Mouse (Mus musculus) myocyte (in vitro differentiated cells): Measurements from ENCODE around the gene Gns.

ENCODE experiments used
- MAX ChIP-seq: IDR thresholded peaks from one replicate; pipeline ENCODE4 v1.6.1; 2011; ENCODE audit warnings: low read depth, mild to moderate bottlenecking, control low read depth
- POLR2A ChIP-seq: IDR thresholded peaks from one replicate; pipeline ENCODE4 v1.6.1; 2011; ENCODE audit warnings: low read depth, mild to moderate bottlenecking, control low read depth, moderate library complexity; ENCODE audit not compliant: insufficient read length
- POLR2AphosphoS2 ChIP-seq: IDR thresholded peaks from one replicate; pipeline ENCODE4 v1.6.1; 2011; ENCODE audit warnings: low read depth, control low read depth; ENCODE audit not compliant: insufficient read length
- SRF ChIP-seq: IDR thresholded peaks from one replicate; pipeline ENCODE4 v1.6.1; 2011; ENCODE audit warnings: low read depth; ENCODE audit not compliant: control insufficient read depth, insufficient read length

DNA sequence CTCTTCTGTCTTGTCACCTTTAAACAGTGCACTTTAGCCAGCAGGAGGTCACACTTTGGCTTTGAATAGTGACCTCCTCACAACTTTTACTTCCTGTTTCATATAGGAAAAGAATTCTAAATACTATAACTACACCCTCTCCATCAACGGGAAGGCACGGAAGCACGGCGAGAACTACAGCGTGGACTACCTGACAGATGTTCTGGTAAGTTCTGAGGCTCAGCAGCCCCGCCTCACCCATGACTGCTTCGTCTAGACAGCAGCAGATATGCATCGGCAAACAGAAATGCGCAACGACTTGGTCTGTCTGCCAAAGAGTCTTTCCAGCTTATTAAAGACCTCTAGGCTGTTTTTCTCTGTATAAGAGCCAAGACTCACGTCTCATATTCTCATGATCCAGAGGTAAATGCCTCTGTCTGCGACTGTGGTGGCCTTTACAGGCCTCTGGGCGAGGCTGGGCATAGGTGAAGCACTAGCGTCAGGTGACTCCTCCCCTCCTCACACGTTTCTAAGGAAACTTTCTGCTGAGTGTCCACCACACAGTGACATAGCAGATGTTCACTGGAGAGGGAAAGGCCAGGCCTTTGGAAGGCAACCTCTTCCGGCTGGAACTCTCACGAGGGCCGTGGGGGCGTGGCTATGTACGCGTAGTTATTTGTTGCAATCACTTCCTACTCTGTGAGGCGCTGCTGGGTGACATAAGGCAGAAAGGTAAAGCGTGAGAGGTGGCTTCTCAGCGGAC is 11.8 kb downstream of the Gns start:
- TF ChIP-seq SRF (no peak), MAX (no peak), POLR2A (no peak), POLR2AphosphoS2 (no peak)
